Mouse (Mus musculus) right cerebral cortex, postnatal 14 days (tissue): ENCODE results near the gene 1700001J03Rik.
A peak's percentile ranks its signal among the peaks of the same experiment; 100 is the strongest.
"Not testable (repeated sequence)": the region's sequence is repeated elsewhere in the genome, so short reads cannot be mapped to it uniquely, and the experiment has no call there.

ENCODE experiments used
- DNase-seq: peaks from one replicate; pipeline ENCODE4 v3.0.0; 2022

The 1700001J03Rik gene

GRCm38 (mm10) chr5:146187441-146187840, 2.3 kb upstream of the 1700001J03Rik start:
- DNase-seq, result peak; percentile 69

- not testable (repeated sequence) for DNase-seq
These were observed 12.4 kb downstream of the 1700001J03Rik start for GRCm38 (mm10) chr5:146172744-146173143.

GRCm38 (mm10) chr5:146170621-146171020, 14.5 kb downstream of the 1700001J03Rik start, which contains the start of gene Gm6309:
TSS of gene Gm6309 (minus strand) at chr5:146170721.
- not testable (repeated sequence) for DNase-seq

- DNase-seq, result not testable (repeated sequence)
These were observed 24.7 kb downstream of the 1700001J03Rik start, which contains the start of gene Gm5565 for GRCm38 (mm10) chr5:146160439-146160838. TSS of gene Gm5565 (minus strand) at chr5:146160539.

GRCm38 (mm10) chr5:146158326-146158725, 26.8 kb downstream of the 1700001J03Rik start:
- not testable (repeated sequence) for DNase-seq

- no peak for DNase-seq
These were observed 34.6 kb downstream of the 1700001J03Rik start for GRCm38 (mm10) chr5:146150454-146150853.

GRCm38 (mm10) chr5:146147903-146148302, 37.2 kb downstream of the 1700001J03Rik start:
- DNase-seq, result no peak
